Mouse (Mus musculus) stomach, postnatal 0 days (tissue): Measurements from ENCODE around the gene Rapgef1. TPM values are rescaled to one million over a fixed set of nuclear protein-coding genes. Genes with fewer than 3 reads are reported as not detected.

ENCODE experiments used
- ATAC-seq: fragments of 200-750 bp; cut with Nextera tagmentation; 2 replicates; pipeline ENCODE4 v1.8.0; 2017; ENCODE audit not compliant: low FRiP score, low TSS enrichment
- DNase-seq: peaks from one replicate; pipeline ENCODE4 v3.0.0-alpha.2; 2016; ENCODE audit warnings: low spot score
- H3K27ac ChIP-seq: fragments of 300-500 bp; sonication (generic); replicated peaks from 2 replicates; pipeline ENCODE4 v1.5.1; 2014; ENCODE audit warnings: mild to moderate bottlenecking, control low read depth
- H3K27me3 ChIP-seq: fragments of 300-500 bp; sonication (generic); 2 replicates; pipeline ENCODE4 v1.6.1; 2014; ENCODE audit warnings: low read length; ENCODE audit not compliant: control insufficient read depth, insufficient read depth
- H3K36me3 ChIP-seq: fragments of 300-500 bp; sonication (generic); 2 replicates; pipeline ENCODE4 v1.6.1; 2014; ENCODE audit warnings: low read length, mixed read lengths; ENCODE audit not compliant: control insufficient read depth, insufficient read depth
- H3K4me1 ChIP-seq: fragments of 300-500 bp; sonication (generic); replicated peaks from 2 replicates; pipeline ENCODE4 v1.6.1; 2014; ENCODE audit warnings: antibody characterized with exemption; ENCODE audit not compliant: control insufficient read depth, insufficient read depth
- H3K4me2 ChIP-seq: fragments of 300-500 bp; sonication (generic); replicated peaks from 2 replicates; pipeline ENCODE4 v1.6.1; 2014; ENCODE audit warnings: low read depth, mild to moderate bottlenecking, control low read depth, moderate library complexity
- H3K4me3 ChIP-seq: fragments of 300-500 bp; sonication (generic); 2 replicates; pipeline ENCODE4 v1.5.1; 2014; ENCODE audit warnings: low read depth, low read length, control low read depth
- H3K9ac ChIP-seq: fragments of 300-500 bp; sonication (generic); 2 replicates; pipeline ENCODE4 v1.6.1; 2014; ENCODE audit warnings: mild to moderate bottlenecking, low read length, control low read depth, mixed read lengths
- H3K9me3 ChIP-seq: fragments of 300-500 bp; sonication (generic); 2 replicates; pipeline ENCODE4 v1.6.1; 2016; ENCODE audit warnings: low read length; ENCODE audit not compliant: control insufficient read depth
- CTCF ChIP-seq: IDR thresholded peaks from 2 replicates; pipeline ENCODE4 v1.5.1; 2016; ENCODE audit warnings: antibody characterized with exemption, low read depth, mild to moderate bottlenecking, moderate library complexity
- EP300 ChIP-seq: optimal IDR thresholded peaks from 2 replicates; pipeline ENCODE3; 2016; ENCODE audit warnings: antibody characterized with exemption
- WGBS: fragments of 180-500 bp; shearing (Covaris S2); extraction: QIAGEN DNeasy Blood & Tissue Kit; methylation state at CpG from one replicate; pipeline ENCODE4 v1.1.7; 2014; 5-methylcytosine and 5-hydroxymethylcytosine counted together
- polyA plus RNA-seq: library from polyadenylated mRNA; unstranded; fragments of >200 nt; fragmentation: Nextera tagmentation; extraction: Ambion mirVana; gene quantifications from 2 replicates; pipeline ENCODE4 v1.2.1, GENCODE M21; 2015

Gene Rapgef1
- polyA plus RNA-seq, 1 experiment from 2014 or later, result 7.2 TPM

DNA sequence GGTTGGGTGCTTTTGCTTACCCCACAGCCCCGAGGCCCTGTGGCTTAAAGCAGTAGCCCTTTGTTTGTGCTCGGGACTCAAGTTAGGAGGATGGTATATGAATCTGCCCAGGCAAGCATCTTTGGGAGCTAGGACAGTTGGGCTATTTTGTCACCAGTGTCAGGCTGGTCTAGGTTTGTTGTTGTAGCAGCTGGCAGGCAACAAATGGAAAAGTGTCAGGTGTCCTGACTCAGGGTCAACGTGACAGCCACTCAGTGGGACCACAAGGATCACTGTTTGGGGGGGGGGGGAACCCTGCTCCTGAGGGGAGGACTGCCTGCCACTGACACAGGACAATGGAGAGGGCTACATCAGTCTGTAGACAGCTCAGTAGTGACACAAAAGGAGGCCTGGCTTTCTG is 91.5 kb downstream of the Rapgef1 start:
- no peak for ATAC-seq
- Histone ChIP-seq H3K4me2 (no peak overlapping the region), H3K36me3 (peaks cover 12% of the 10 kb centered on the region; the same call in 1 of the 2 replicates), H3K4me1 (no peaks in the 10 kb centered on the region), H3K9ac (no peak overlapping the region), H3K27ac (no peak overlapping the region), H3K27me3 (no peaks in the 10 kb centered on the region), H3K4me3 (no peak overlapping the region), H3K9me3 (no peaks in the 10 kb centered on the region)
- WGBS, result 65% methylated on average over 3 of the region's 3 CpGs
- DNase-seq, result no peak
- no peak for TF ChIP-seq CTCF
- no peak for TF ChIP-seq EP300

GRCm38 (mm10) chr2:29711877-29712276 is 92.4 kb downstream of the Rapgef1 start:
- ATAC-seq, result no peak; the same call in 1 of the 2 replicates
- 55% methylated on average over 5 of the region's 5 CpGs for WGBS
- TF ChIP-seq EP300 (no peak), CTCF (no peak)
- H3K27me3 ChIP-seq, result no peaks in the 10 kb centered on the region
- DNase-seq, result no peak
- H3K9ac ChIP-seq, result no peak overlapping the region
- H3K36me3 ChIP-seq, result peaks cover 9% of the 10 kb centered on the region; the same call in 1 of the 2 replicates
- 0 out of 2 replicates have a peak overlapping the region, but pooled peaks have one; percentile 40 for H3K27ac ChIP-seq
- H3K4me3 ChIP-seq, result no peak overlapping the region
- H3K4me1 ChIP-seq, result no peaks in the 10 kb centered on the region; the same call in 1 of the 2 replicates
- no peak overlapping the region for H3K4me2 ChIP-seq
- H3K9me3 ChIP-seq, result no peaks in the 10 kb centered on the region

GRCm38 (mm10) chr2:29713501-29713900 is 94.0 kb downstream of the Rapgef1 start:
- no peak for TF ChIP-seq CTCF
- TF ChIP-seq EP300, result no peak
- Histone ChIP-seq H3K36me3 (0 out of 2 replicates have a peak, but pooled peaks cover 9% of the 10 kb centered on the region), H3K4me3 (no peak overlapping the region), H3K9ac (no peak overlapping the region), H3K27me3 (no peaks in the 10 kb centered on the region), H3K27ac (no peak overlapping the region), H3K9me3 (no peaks in the 10 kb centered on the region), H3K4me1 (no peaks in the 10 kb centered on the region; the same call in 1 of the 2 replicates), H3K4me2 (no peak overlapping the region)
- ATAC-seq (no peak), DNase-seq (no peak)
- 90% methylated on average over 1 of the region's 2 CpGs for WGBS

- H3K4me2 ChIP-seq, result no peak overlapping the region
- 74% methylated on average over 5 of the region's 5 CpGs for WGBS
- no peak overlapping the region for H3K4me3 ChIP-seq
- no peak for TF ChIP-seq CTCF
- TF ChIP-seq EP300, result no peak
- H3K36me3 ChIP-seq, result peaks cover 9% of the 10 kb centered on the region; the same call in 1 of the 2 replicates
- H3K4me1 ChIP-seq, result no peaks in the 10 kb centered on the region; the same call in 1 of the 2 replicates
- DNase-seq (no peak), ATAC-seq (no peak)
- no peak overlapping the region for H3K9ac ChIP-seq
- H3K27me3 ChIP-seq, result no peaks in the 10 kb centered on the region
- H3K27ac ChIP-seq, result no peak overlapping the region
- no peaks in the 10 kb centered on the region for H3K9me3 ChIP-seq
Observed at GRCm38 (mm10) chr2:29714127-29714526, 94.6 kb downstream of the Rapgef1 start.

GRCm38 (mm10) chr2:29716143-29716542 is 96.6 kb downstream of the Rapgef1 start:
- H3K27me3 ChIP-seq, result no peaks in the 10 kb centered on the region
- WGBS, result 30% methylated on average over 7 of the region's 7 CpGs
- TF ChIP-seq EP300, result no peak
- no peak for TF ChIP-seq CTCF
- DNase-seq (no peak), ATAC-seq (no peak)
- H3K4me2 ChIP-seq, result no peak overlapping the region
- H3K4me1 ChIP-seq, result no peaks in the 10 kb centered on the region; the same call in 1 of the 2 replicates
- peak overlapping the region; percentile 78 for H3K27ac ChIP-seq
- H3K4me3 ChIP-seq, result no peak overlapping the region
- no peaks in the 10 kb centered on the region for H3K9me3 ChIP-seq
- peaks cover 11% of the 10 kb centered on the region for H3K36me3 ChIP-seq
- H3K9ac ChIP-seq, result no peak overlapping the region

GRCm38 (mm10) chr2:29716691-29717090 is 97.2 kb downstream of the Rapgef1 start:
- peak; percentile 48 for DNase-seq
- Histone ChIP-seq H3K27me3 (no peaks in the 10 kb centered on the region), H3K27ac (peak overlapping the region; percentile 78), H3K4me2 (no peak overlapping the region), H3K4me1 (no peaks in the 10 kb centered on the region; the same call in 1 of the 2 replicates), H3K36me3 (peaks cover 9% of the 10 kb centered on the region), H3K4me3 (no peak overlapping the region), H3K9me3 (no peaks in the 10 kb centered on the region), H3K9ac (no peak overlapping the region)
- WGBS, result 12% methylated on average over 6 of the region's 6 CpGs
- TF ChIP-seq CTCF (no peak), EP300 (no peak)
- ATAC-seq, result peak; percentile 79
